Mouse (Mus musculus) neural tube, embryonic 11.5 days (tissue): ENCODE results near the gene Maip1. TPM values are rescaled to one million over a fixed set of nuclear protein-coding genes. Genes with fewer than 3 reads are reported as not detected.

Experiments
- ATAC-seq: fragments of 200-750 bp; cut with Nextera tagmentation; 2 replicates; pipeline ENCODE4 v1.8.0; 2017; ENCODE audit warnings: moderate number of reproducible peaks, mild to moderate bottlenecking, moderate TSS enrichment, moderate library complexity; ENCODE audit not compliant: insufficient read depth, low FRiP score, low TSS enrichment
- DNase-seq: peaks from one replicate; pipeline ENCODE4 v3.0.0-alpha.2; 2015; ENCODE audit warnings: low spot score
- H3K27ac ChIP-seq: fragments of 300-500 bp; sonication (generic); 2 replicates; pipeline ENCODE4 v1.5.1; 2014; ENCODE audit warnings: low read depth, mild to moderate bottlenecking, low read length
- H3K27me3 ChIP-seq: fragments of 300-500 bp; sonication (generic); 2 replicates; pipeline ENCODE4 v1.6.1; 2014; ENCODE audit warnings: mild to moderate bottlenecking, low read length, mixed read lengths; ENCODE audit not compliant: control insufficient read depth, insufficient read depth
- H3K36me3 ChIP-seq: fragments of 300-500 bp; sonication (generic); 2 replicates; pipeline ENCODE4 v1.6.1; 2014; ENCODE audit warnings: mild to moderate bottlenecking, low read length, moderate library complexity, mixed read lengths; ENCODE audit not compliant: control insufficient read depth, insufficient read depth
- H3K4me1 ChIP-seq: fragments of 300-500 bp; sonication (generic); 2 replicates; pipeline ENCODE4 v1.6.1; 2014; ENCODE audit warnings: low read length, mixed read lengths; ENCODE audit not compliant: control insufficient read depth, insufficient read depth
- H3K4me2 ChIP-seq: fragments of 300-500 bp; sonication (generic); 2 replicates; pipeline ENCODE4 v1.6.1; 2014; ENCODE audit warnings: low read depth, mild to moderate bottlenecking, moderate library complexity
- H3K4me3 ChIP-seq: fragments of 300-500 bp; sonication (generic); 2 replicates; pipeline ENCODE4 v1.5.1; 2014; ENCODE audit warnings: low read depth, low read length
- H3K9ac ChIP-seq: fragments of 300-500 bp; sonication (generic); 2 replicates; pipeline ENCODE4 v1.6.1; 2014; ENCODE audit warnings: mild to moderate bottlenecking, low read length
- H3K9me3 ChIP-seq: fragments of 300-500 bp; sonication (generic); 2 replicates; pipeline ENCODE4 v1.6.1; 2016; ENCODE audit warnings: low read length; ENCODE audit not compliant: control insufficient read depth
- WGBS: fragments of 180-500 bp; shearing (Covaris S2); extraction: QIAGEN DNeasy Blood & Tissue Kit; methylation state at CpG from one replicate; pipeline ENCODE4 v1.1.7; 2014; 5-methylcytosine and 5-hydroxymethylcytosine counted together
- polyA plus RNA-seq: library from polyadenylated mRNA; unstranded; fragments of >200 nt; fragmentation: Nextera tagmentation; extraction: Ambion mirVana; gene quantifications from 2 replicates; pipeline ENCODE4 v1.2.1, GENCODE M21; 2014

Maip1 gene
- polyA plus RNA-seq, 1 experiment from 2014 or later: 17.2 TPM

DNA sequence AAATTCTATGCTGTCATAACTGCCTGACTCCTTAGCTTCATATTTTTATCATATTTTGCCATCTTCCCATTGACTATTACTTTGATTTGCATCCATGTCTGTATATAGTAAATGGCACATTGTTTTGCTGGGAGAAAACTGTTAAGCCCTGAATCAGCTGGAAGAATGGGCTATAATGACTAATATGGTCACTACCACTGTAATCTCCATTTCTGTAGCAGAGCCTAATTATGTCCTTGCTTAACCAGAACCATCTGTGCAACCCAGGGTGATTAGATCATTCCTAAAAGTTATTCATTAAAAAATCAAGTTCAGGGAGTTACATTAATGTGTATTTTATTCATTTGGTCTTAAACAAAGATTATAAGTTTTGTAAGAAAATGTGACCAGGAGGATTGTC is 19.6 kb upstream of the Maip1 start:
- DNase-seq: no peak
- Histone ChIP-seq H3K4me1 (no peaks in the 10 kb centered on the region), H3K4me2 (no peak overlapping the region)

DNA sequence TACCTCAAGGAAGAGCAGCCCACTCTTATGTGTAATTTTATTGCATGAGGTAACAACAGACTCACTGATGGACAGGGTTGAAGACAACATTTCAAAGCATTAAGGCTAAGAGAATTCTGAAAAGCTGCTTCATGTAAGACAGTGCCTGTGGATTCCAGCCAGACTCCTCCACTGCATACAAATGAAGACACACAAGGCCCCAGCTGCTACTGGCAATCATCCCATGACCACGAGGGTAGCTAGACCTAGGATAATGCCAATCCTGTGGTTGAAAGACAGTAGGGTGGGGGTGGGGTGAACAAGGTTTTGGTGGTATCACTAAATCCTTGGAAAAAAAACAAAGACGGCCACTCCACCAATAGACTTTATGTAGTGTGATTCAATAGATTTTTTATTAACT is 18.3 kb upstream of the Maip1 start:
- no peak for ATAC-seq
- no peak for DNase-seq
- Histone ChIP-seq H3K27me3 (no peaks in the 10 kb centered on the region), H3K4me3 (no peak overlapping the region), H3K4me1 (no peaks in the 10 kb centered on the region), H3K9me3 (no peaks in the 10 kb centered on the region), H3K9ac (no peak overlapping the region), H3K4me2 (no peak overlapping the region), H3K36me3 (no peaks in the 10 kb centered on the region), H3K27ac (no peak overlapping the region)
- 82% methylated on average over 2 of the region's 2 CpGs for WGBS

More for the DNA sequence above, 19.6 kb upstream of the Maip1 start:
- Histone ChIP-seq H3K9ac (no peak overlapping the region), H3K9me3 (no peaks in the 10 kb centered on the region), H3K36me3 (no peaks in the 10 kb centered on the region), H3K4me3 (no peak overlapping the region), H3K27me3 (no peaks in the 10 kb centered on the region), H3K27ac (no peak overlapping the region)
- no peak for ATAC-seq

DNA sequence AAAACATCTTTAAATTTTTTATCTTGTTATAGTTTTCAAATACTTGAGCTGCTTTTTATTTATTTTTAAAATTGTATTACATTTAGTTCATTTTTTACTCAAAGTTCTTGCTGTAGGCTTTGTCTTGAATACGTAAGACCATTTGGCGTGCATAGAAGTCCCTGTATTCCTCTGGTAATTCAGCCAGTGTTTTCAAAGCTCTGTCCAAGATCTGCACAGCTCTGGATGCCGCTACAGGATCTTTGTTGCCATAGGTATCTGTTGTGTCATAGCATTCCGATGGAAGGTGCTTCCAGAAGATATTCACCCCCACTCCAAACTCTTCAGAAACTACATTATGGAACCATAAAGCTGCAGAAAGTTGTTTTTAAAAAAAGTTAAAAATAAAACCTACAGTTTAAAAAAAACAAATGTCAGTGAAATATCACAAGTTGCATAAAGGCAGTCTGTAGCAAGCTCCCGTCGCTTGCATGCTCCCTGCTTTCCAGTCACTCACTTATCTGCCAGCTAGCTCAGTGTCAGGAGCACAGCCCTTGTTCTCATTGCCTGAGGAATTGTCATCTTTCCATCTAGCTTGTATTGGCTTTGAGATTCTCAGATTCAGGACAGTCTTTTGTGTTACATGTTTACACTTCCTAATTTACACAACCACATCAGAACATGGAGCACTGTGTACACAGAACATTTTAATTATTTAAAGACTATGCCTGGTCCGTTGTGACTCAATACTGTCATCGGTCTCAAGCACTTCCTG is 17.5 kb upstream of the Maip1 start:
- Histone ChIP-seq H3K27me3 (no peaks in the 10 kb centered on the region), H3K4me3 (no peak overlapping the region), H3K4me1 (no peaks in the 10 kb centered on the region), H3K27ac (no peak overlapping the region), H3K4me2 (no peak overlapping the region), H3K36me3 (no peaks in the 10 kb centered on the region), H3K9me3 (no peaks in the 10 kb centered on the region), H3K9ac (no peak overlapping the region)
- DNase-seq (no peak), ATAC-seq (no peak)
- 93% methylated on average over 8 of the region's 8 CpGs for WGBS

DNA sequence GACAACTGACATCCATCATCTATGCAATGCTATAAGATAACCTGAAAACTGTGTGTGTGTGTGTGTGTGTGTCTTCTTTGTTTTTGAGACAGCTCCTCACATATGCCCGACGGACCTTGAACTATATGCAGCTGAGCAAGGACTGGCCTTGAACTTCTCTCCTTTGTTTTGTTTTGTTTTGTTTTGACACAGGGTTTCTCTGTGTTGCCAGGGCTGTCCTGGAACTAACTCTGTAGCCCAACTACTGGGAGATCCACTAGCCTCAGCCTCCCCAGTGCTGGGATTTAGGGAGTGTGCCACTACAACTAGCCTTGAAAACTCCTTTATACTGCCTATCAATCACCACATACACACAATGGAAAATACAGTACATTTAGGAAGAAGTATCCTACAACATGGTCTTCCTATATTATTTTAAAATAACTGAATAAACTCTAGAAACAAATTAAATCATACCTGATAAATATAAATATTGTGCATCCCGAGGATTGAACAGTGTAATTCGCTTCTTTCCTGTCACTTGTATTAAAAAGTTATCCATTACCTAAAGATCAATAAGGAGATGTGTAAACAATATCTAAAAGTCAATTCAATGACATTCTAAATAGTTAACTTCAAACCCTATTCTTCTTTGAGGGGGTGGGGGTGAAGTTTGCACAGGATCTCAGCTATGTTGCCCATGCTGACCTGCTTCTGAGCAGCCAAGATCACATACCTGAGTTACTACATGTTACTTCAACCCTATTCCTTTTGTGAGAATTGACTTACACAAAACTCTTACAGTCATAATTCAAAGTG is 14.9 kb upstream of the Maip1 start:
- DNase-seq (no peak), ATAC-seq (no peak)
- Histone ChIP-seq H3K4me3 (no peak overlapping the region), H3K9me3 (no peaks in the 10 kb centered on the region), H3K9ac (no peak overlapping the region), H3K36me3 (no peaks in the 10 kb centered on the region), H3K27me3 (no peaks in the 10 kb centered on the region), H3K4me2 (no peak overlapping the region), H3K4me1 (no peaks in the 10 kb centered on the region), H3K27ac (no peak overlapping the region)
- WGBS: 93% methylated on average over 4 of the region's 4 CpGs

DNA sequence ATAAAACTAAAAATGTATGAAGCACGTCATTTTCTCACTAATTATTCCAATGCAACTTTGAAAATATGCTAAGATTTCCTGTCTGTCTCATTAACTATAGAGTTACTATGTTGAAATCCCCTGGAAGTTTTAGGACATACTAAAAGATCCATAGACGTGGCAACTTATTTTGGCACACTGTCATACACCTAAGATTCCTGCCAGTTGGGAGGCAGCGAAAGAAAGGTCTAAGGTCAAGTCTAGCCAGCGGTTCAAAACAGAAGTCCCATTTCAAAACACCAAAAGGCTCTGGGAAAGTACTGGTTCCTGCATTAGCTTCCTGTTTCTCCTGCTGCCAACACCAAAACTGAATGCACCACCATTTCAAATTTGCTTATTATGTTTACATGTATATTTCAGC is 13.7 kb upstream of the Maip1 start:
- Histone ChIP-seq H3K9ac (no peak overlapping the region), H3K27ac (no peak overlapping the region), H3K36me3 (no peaks in the 10 kb centered on the region), H3K4me1 (no peaks in the 10 kb centered on the region), H3K9me3 (no peaks in the 10 kb centered on the region), H3K4me3 (no peak overlapping the region), H3K4me2 (no peak overlapping the region), H3K27me3 (no peaks in the 10 kb centered on the region)
- DNase-seq (no peak), ATAC-seq (no peak)
- 89% methylated on average over 4 of the region's 4 CpGs for WGBS

DNA sequence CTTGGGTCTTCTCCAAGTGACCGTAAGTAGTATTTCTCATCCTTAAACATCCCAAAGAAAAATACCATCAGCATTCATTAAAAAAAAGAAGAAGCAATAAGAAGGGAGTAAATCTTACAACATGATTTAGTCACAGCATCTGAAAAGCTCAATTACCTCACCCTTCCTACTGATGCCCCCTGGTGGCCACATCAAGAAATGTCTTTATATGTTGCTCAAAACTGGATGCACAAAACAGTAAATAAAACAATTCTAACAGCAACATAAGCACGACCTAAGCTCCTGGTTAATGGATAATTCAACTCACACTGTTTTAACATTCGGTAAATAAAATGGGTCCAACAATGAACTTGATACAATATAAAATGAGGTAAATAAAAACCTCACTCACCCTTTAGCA is 12.1 kb upstream of the Maip1 start:
- Histone ChIP-seq H3K9me3 (no peaks in the 10 kb centered on the region), H3K4me3 (no peak overlapping the region)

DNA sequence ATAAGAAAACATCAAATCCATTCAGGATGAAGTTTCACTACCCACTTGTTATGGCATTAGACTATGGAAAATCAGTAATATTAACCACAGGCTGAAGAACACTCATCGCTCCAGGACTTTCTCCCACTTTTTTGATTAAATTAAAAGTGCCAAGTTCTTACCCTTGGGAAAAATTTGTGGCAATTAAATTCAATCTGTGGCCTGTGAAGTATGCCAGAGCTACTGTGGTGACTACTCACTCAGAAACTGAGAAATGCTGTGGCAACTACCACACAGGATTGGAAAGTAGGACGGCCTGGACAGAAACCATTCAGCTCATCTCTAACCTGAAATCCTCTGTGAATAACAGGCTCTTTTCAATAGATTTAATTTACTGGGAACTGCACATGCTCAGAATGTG is 5.8 kb upstream of the Maip1 start:
- no peak overlapping the region for H3K9ac ChIP-seq
- no peak for DNase-seq
- no peak for ATAC-seq
- H3K4me2 ChIP-seq: no peak overlapping the region
- no peaks in the 10 kb centered on the region for H3K36me3 ChIP-seq
- H3K9me3 ChIP-seq: no peaks in the 10 kb centered on the region
- 95% methylated on average over 2 of the region's 2 CpGs for WGBS
- H3K27ac ChIP-seq: no peak overlapping the region
- H3K4me3 ChIP-seq: no peak overlapping the region
- H3K4me1 ChIP-seq: no peaks in the 10 kb centered on the region
- H3K27me3 ChIP-seq: no peaks in the 10 kb centered on the region

More for the DNA sequence above, 12.1 kb upstream of the Maip1 start:
- Histone ChIP-seq H3K4me2 (no peak overlapping the region), H3K9ac (no peak overlapping the region), H3K36me3 (no peaks in the 10 kb centered on the region), H3K4me1 (no peaks in the 10 kb centered on the region), H3K27me3 (no peaks in the 10 kb centered on the region), H3K27ac (no peak overlapping the region)
- DNase-seq (peak; percentile 44), ATAC-seq (no peak)
- 68% methylated on average over 3 of the region's 3 CpGs for WGBS

DNA sequence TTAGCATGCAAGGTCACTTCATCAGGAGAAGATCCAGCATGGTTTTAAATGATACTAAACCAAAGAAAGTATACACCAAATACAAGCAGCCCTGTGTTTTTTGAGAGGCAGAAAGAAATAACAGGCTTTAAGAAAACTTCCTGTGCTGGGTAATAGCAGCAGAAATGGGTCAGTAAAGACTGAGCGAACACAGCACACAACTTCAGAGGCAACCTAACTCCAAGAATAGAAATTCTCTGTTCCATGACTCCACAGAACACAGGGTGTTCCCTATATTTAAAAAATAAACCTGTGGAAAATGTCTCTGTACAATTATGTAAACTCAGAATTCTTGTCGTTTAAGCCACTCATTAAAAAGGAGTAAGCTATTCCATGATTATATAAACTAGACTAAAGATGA is 5.3 kb upstream of the Maip1 start:
- H3K9me3 ChIP-seq: no peaks in the 10 kb centered on the region
- no peak overlapping the region for H3K4me3 ChIP-seq
- no peak for ATAC-seq
- H3K27me3 ChIP-seq: no peaks in the 10 kb centered on the region
- H3K4me2 ChIP-seq: no peak overlapping the region
- H3K9ac ChIP-seq: no peak overlapping the region
- 90% methylated on average over 2 of the region's 2 CpGs for WGBS
- no peak overlapping the region for H3K27ac ChIP-seq
- DNase-seq: no peak
- no peaks in the 10 kb centered on the region for H3K4me1 ChIP-seq
- H3K36me3 ChIP-seq: no peaks in the 10 kb centered on the region

DNA sequence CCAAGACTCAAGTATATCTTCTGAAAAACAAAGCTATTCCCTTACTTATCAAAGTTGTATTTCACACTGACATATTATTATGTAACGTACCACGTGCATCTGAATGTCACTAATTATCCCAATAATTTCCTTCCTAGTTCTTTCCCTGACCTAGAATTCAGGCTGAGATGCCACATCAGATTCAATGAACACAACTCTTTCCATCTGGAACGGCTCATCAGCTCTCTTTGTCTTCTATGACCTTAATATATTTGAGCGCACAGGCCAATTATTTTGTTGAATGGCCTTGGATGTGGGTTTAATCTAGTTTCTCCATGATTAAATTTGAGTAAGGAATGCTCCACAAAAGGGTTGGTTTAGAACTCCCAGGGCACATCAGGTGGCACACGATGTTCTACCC is 4.0 kb upstream of the Maip1 start:
- Histone ChIP-seq H3K27ac (no peak overlapping the region), H3K9me3 (no peaks in the 10 kb centered on the region), H3K4me3 (no peak overlapping the region), H3K9ac (no peak overlapping the region), H3K36me3 (no peaks in the 10 kb centered on the region), H3K4me1 (no peaks in the 10 kb centered on the region; the same call in 1 of the 2 replicates), H3K4me2 (no peak overlapping the region), H3K27me3 (no peaks in the 10 kb centered on the region)
- DNase-seq: no peak
- no peak for ATAC-seq
- 91% methylated on average over 5 of the region's 5 CpGs for WGBS
